Mouse (Mus musculus) midbrain, postnatal 0 days (tissue): ENCODE measurements at regions not wholly inside any gene's neighbourhood (a gene's known extent, or its start where the extent isn't known, plus 50 kb on each side); places are given as distances from the start of the nearest gene placed in this dataset.

Experiments used
- ATAC-seq: fragments of 200-750 bp; cut with Nextera tagmentation; 2 replicates; pipeline ENCODE4 v1.8.0; 2017; ENCODE audit warnings: moderate number of reproducible peaks, mild to moderate bottlenecking, moderate TSS enrichment, moderate library complexity; ENCODE audit not compliant: low FRiP score
- DNase-seq: peaks from one replicate; pipeline ENCODE4 v3.0.0-alpha.2; 2015; ENCODE audit warnings: low spot score
- H3K27ac ChIP-seq: fragments of 300-500 bp; sonication (generic); 2 replicates; pipeline ENCODE4 v1.5.1; 2014; ENCODE audit warnings: low read depth, mild to moderate bottlenecking, low read length, mixed read lengths
- H3K27me3 ChIP-seq: fragments of 300-500 bp; sonication (generic); 2 replicates; pipeline ENCODE4 v1.6.1; 2014; ENCODE audit warnings: low read length, control low read depth, mixed read lengths; ENCODE audit not compliant: insufficient read depth
- H3K36me3 ChIP-seq: fragments of 300-500 bp; sonication (generic); 2 replicates; pipeline ENCODE4 v1.6.1; 2014; ENCODE audit warnings: low read length, control low read depth, mixed read lengths; ENCODE audit not compliant: insufficient read depth
- H3K4me1 ChIP-seq: fragments of 300-500 bp; sonication (generic); 2 replicates; pipeline ENCODE4 v1.6.1; 2014; ENCODE audit warnings: mild to moderate bottlenecking, control low read depth, antibody characterized with exemption, low read length, mixed read lengths; ENCODE audit not compliant: insufficient read depth
- H3K4me2 ChIP-seq: fragments of 300-500 bp; sonication (generic); 2 replicates; pipeline ENCODE4 v1.6.1; 2014; ENCODE audit warnings: low read depth, mild to moderate bottlenecking, low read length, mixed read lengths; ENCODE audit not compliant: poor library complexity, severe bottlenecking
- H3K4me3 ChIP-seq: fragments of 300-500 bp; sonication (generic); 2 replicates; pipeline ENCODE4 v1.5.1; 2014; ENCODE audit warnings: low read depth, mild to moderate bottlenecking, low read length, moderate library complexity
- H3K9ac ChIP-seq: fragments of 300-500 bp; sonication (generic); replicated peaks from 2 replicates; pipeline ENCODE4 v1.6.1; 2014; ENCODE audit warnings: mild to moderate bottlenecking, low read length, moderate library complexity, mixed read lengths; ENCODE audit not compliant: poor library complexity, severe bottlenecking
- H3K9me3 ChIP-seq: fragments of 300-500 bp; sonication (generic); 2 replicates; pipeline ENCODE4 v1.6.1; 2016; ENCODE audit warnings: low read length, control low read depth
- CTCF ChIP-seq: IDR thresholded peaks from 2 replicates; pipeline ENCODE4 v1.5.1; 2016; ENCODE audit warnings: antibody characterized with exemption, mild to moderate bottlenecking
- whole genome bisulfite sequencing: fragments of 180-500 bp; shearing (Covaris S2); extraction: QIAGEN DNeasy Blood & Tissue Kit; methylation state at CpG from one replicate; pipeline ENCODE4 v1.1.7; 2014; 5-methylcytosine and 5-hydroxymethylcytosine counted together

DNA sequence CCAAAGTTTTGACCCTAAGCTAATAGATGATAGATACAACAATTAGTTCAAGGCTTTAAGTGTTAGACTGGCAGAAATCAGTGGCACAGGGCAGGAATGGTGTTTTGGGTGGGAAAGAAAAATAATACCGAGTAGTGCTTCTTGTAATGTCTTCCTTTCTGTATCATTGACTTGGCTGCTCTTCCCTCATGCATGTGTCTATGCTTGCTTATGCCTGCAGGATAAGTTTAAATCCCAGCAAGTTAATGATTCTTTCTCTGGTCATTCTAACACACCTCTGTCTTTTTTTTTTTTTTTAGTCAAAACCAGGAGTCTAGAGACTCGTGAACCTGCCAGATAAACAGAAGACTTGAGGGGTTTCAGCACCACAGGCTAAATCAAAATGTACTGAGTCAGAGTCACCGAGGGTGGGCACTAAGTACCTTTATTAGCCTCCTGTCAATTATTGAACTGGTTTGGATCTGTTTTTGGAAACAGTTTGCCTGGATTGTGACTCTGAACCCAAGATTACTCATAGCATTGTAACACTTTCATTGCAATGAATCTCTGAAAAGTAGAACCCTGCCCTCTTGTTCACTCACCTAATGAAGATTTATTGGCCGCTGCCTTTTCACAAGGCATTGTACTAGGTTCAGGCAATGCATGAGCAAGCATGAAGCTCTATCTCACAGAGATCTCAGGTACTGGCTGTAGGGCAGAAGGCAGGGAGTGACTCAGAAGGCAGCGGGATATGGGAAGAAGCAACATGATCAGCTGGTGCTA lies 374.8 kb upstream of the A1bg start:
- Histone ChIP-seq H3K9ac (no peak overlapping the region), H3K27ac (no peak overlapping the region), H3K27me3 (no peaks in the 10 kb centered on the region), H3K4me3 (no peak overlapping the region), H3K36me3 (no peaks in the 10 kb centered on the region), H3K9me3 (no peaks in the 10 kb centered on the region), H3K4me1 (no peaks in the 10 kb centered on the region), H3K4me2 (no peak overlapping the region)
- WGBS, result 89% methylated on average over 5 of the region's 5 CpGs
- TF ChIP-seq CTCF, result no peak
- ATAC-seq (no peak), DNase-seq (no peak)

DNA sequence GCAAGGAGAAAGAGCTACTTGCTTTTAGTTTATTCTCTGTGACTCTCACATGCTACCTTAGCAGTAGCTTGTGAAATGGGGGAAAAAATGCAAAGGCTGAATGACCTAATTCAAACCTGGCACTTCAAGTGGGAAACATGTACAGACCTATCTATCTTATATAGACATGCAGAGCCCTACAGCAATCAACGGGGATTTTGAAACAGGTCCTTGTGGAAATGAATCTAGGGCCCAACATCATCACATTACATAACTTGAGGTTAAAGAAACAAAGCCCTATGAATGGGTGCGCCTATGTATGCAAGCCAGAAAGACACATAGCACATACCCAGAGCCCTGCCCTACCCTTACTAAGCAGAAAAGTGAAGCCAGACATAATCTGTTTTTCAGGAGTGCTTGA lies 371.8 kb upstream of the A1bg start:
- TF ChIP-seq CTCF, result no peak
- H3K36me3 ChIP-seq, result no peaks in the 10 kb centered on the region
- H3K4me3 ChIP-seq, result no peak overlapping the region
- DNase-seq (no peak), ATAC-seq (no peak)
- H3K27me3 ChIP-seq, result no peaks in the 10 kb centered on the region
- H3K4me2 ChIP-seq, result no peak overlapping the region
- 88% methylated on average over 2 of the region's 2 CpGs for WGBS
- H3K27ac ChIP-seq, result no peak overlapping the region
- H3K9me3 ChIP-seq, result no peaks in the 10 kb centered on the region
- no peak overlapping the region for H3K9ac ChIP-seq
- H3K4me1 ChIP-seq, result no peaks in the 10 kb centered on the region

DNA sequence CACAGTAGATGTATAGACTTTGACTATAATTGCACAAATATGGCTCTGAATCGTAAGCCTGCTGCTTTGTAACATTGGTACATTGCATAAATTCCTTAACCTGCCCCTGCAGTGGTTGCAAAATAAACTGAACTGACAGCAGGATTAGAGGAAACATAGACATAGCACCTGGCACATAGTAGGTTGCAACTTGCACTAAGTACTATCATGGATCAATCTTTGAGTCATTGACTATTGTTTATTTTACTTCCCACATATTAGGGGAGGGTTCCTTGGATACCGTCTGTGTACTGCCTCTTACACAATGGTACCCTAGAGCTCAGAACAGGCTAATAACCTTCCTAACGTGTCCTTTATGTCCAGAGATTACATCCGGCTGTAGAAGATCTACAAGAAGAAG lies 371.3 kb upstream of the A1bg start:
- ATAC-seq, result no peak
- no peak overlapping the region for H3K9ac ChIP-seq
- H3K9me3 ChIP-seq, result no peaks in the 10 kb centered on the region
- DNase-seq, result no peak
- no peak for TF ChIP-seq CTCF
- H3K27ac ChIP-seq, result no peak overlapping the region
- no peaks in the 10 kb centered on the region for H3K4me1 ChIP-seq
- H3K4me3 ChIP-seq, result no peak overlapping the region
- H3K27me3 ChIP-seq, result no peaks in the 10 kb centered on the region
- no peak overlapping the region for H3K4me2 ChIP-seq
- 82% methylated on average over 4 of the region's 4 CpGs for WGBS
- H3K36me3 ChIP-seq, result no peaks in the 10 kb centered on the region

DNA sequence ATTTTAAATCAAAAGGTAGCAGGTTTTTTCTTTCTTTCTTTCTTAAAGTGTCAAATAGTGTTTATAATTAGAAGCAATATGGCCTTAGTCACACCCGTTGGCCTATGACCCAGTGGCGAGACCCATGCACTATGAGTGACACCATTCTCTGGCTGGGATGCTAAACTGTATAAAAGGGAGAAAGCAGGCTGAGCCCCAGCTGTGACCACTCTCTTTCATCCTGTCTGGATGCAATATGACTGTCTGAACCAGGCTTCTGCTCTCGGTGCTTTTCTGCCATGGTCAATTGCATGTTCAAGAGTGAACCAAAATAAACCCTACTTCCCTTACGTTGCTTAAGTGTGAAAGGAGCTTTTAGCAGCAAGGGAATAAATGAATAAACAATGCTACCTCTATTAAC lies 346.0 kb upstream of the A1bg start:
- H3K9me3 ChIP-seq, result no peaks in the 10 kb centered on the region
- no peak overlapping the region for H3K4me3 ChIP-seq
- no peaks in the 10 kb centered on the region for H3K27me3 ChIP-seq
- DNase-seq, result no peak
- no peak for ATAC-seq
- no peaks in the 10 kb centered on the region for H3K4me1 ChIP-seq
- no peak overlapping the region for H3K4me2 ChIP-seq
- no peak overlapping the region for H3K9ac ChIP-seq
- no peak overlapping the region for H3K27ac ChIP-seq
- no peak for TF ChIP-seq CTCF
- 58% methylated on average over 4 of the region's 4 CpGs for WGBS
- no peaks in the 10 kb centered on the region for H3K36me3 ChIP-seq

DNA sequence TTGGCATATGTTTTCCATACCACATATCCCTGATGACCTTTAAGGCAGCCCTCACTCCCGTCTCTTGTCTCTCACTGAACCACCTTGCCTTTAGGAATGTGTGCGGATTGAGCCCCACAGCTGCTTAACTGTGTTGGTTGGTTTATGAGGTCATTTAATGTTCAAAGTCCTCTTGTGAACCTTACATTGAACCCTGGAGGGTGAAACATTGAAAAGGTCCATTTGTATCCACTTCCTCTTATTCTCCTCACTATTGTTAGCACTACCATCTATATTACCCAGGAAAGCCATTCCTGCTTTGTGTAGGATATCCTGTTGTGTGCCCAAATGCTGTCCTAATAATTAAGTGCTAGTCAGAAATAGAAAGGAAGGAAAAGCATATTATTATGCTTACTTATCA lies 336.2 kb upstream of the A1bg start:
- no peaks in the 10 kb centered on the region for H3K4me1 ChIP-seq
- TF ChIP-seq CTCF, result no peak
- no peaks in the 10 kb centered on the region for H3K9me3 ChIP-seq
- no peak overlapping the region for H3K9ac ChIP-seq
- WGBS, result 89% methylated on average over 2 of the region's 2 CpGs
- no peaks in the 10 kb centered on the region for H3K36me3 ChIP-seq
- no peak overlapping the region for H3K4me3 ChIP-seq
- no peak overlapping the region for H3K4me2 ChIP-seq
- ATAC-seq, result no peak
- H3K27ac ChIP-seq, result no peak overlapping the region
- H3K27me3 ChIP-seq, result no peaks in the 10 kb centered on the region
- DNase-seq, result no peak

DNA sequence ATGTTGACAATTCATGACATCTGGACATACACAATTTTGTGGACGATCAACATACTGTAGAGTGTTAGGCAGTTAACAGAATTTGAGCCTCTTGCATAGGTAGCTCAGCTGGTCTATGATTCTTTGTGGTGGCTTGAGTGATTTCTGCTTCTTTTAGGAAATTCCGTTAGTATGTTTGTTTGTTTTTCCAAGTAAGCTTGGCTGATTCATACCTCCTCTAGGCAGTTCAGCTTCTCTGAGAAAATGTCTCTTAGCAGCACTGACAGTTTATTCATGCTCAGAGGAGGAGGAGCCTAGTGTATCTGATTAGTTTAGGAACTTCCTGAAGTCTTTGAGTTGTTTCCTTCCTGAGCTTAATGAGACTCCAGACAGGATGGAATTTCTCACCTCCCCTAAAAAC lies 321.7 kb upstream of the A1bg start:
- ATAC-seq (no peak), DNase-seq (no peak)
- Histone ChIP-seq H3K9ac (no peak overlapping the region), H3K27ac (no peak overlapping the region), H3K4me1 (no peaks in the 10 kb centered on the region), H3K36me3 (no peaks in the 10 kb centered on the region), H3K27me3 (no peaks in the 10 kb centered on the region), H3K9me3 (no peaks in the 10 kb centered on the region), H3K4me2 (no peak overlapping the region), H3K4me3 (no peak overlapping the region)
- no peak for TF ChIP-seq CTCF
- WGBS, result 85% methylated on average over 2 of the region's 2 CpGs
